Mouse (Mus musculus): ENCODE measurements around the gene Nr1d2.
A peak's percentile ranks its signal among the peaks of the same experiment; 100 is the strongest.
"Not testable (repeated sequence)": the region's sequence is repeated elsewhere in the genome, so short reads cannot be mapped to it uniquely, and the experiment has no call there.

Nr1d2 gene

DNA sequence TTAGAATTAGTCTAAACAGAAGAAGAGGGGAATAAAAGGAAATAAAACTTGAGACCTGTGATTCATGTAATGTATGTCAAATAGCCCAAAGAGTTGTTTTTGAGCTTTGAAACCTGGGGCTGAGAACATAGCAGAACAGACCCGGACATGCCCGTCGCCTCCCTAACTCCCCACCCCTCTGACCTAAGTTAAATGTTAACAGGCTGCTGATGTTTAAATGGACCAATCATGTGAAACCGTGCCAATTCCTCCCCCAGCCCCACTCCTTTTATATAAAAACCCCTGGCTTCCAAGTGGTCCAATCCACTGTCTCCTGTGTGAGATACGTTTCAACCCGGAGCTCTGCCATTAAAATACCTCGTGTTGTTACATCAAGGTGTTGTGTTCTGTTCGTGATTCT is 7.1 kb downstream of the Nr1d2 start:
- not testable (repeated sequence) for DNase-seq

DNA sequence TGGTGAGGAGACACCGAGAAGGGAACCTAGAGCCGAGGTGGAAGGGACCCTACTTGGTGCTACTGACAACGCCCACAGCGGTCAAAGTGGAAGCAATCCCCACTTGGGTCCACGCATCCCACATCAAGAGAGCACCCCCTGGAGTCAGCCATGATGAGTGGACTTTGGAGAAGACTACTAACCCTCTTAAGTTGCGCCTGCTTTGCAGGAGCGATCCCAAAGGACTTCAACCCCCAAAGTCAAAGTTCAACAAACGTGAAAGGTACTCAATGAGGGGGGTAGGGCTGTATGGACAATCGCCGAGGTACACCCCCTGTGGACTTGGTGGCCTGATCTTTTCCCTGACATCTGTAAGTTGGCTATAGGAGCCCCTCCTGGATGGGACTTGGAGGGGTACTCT is 9.2 kb downstream of the Nr1d2 start:
- not testable (repeated sequence) for DNase-seq

DNA sequence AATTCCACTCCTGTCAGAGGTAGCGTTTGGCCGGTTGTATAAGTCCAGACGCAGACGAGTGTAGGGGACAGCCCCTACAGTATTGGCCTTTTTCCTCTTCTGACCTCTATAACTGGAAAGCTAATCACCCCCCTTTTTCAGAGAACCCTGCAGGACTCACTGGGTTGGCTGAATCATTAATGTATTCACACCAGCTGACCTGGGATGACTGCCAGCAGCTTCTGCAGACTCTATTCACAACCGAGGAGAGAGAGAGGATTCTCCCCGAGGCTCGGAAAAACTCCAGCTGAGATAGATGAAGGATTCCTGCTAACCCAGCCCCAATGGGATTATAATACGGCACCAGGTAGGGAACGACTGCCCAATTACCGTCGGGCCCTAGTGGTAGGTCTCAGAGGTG is 12.7 kb downstream of the Nr1d2 start:
- DNase-seq: peak; percentile 38

DNA sequence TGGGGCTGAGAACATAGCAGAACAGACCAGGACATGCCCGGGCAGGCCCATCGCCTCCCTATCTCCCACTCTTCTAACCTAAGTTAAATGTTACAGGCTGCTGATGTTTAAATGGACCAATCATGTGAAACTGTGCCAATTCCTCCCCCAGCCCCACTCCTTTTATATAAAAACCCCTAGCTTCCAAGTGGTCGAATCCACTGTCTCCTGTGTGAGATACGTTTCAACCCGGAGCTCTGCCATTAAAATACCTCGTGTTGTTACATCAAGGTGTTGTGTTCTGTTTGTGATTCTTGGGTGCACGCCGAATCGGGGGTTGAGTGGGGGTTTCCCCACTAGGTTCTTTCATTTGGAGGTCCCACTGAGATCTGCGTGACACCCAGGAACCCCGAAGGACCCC is 13.5 kb downstream of the Nr1d2 start:
- DNase-seq: not testable (repeated sequence)

GRCm38 (mm10) chr14:18221977-18222376 is 16.9 kb downstream of the Nr1d2 start:
- no peak for DNase-seq

DNA sequence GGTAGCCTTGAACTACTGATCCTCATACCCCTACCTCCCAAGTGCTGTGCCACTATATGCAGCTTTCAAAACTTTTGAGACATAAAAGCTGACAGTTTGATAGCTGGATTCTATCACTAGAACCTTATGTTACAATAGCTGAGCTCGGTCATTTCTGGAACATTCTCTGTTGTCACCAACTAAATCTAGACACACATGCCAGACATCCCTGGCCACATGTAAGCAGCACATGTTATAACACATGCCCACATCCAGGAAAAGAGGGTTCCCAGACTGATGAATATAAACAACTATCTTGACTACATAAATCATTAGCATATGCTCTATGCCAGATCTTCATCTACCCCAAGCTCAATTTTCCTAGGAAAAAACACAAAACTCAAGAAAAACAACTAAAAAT is 21.8 kb downstream of the Nr1d2 start:
- DNase-seq: no peak

GRCm38 (mm10) chr14:18216428-18216827 is 22.5 kb downstream of the Nr1d2 start:
- no peak for DNase-seq

GRCm38 (mm10) chr14:18210795-18211194 is 28.1 kb downstream of the Nr1d2 start:
- peak; percentile 53 for DNase-seq

GRCm38 (mm10) chr14:18204315-18204714 is 34.6 kb downstream of the Nr1d2 start:
- DNase-seq: not testable (repeated sequence)

- DNase-seq: no peak
Observed at GRCm38 (mm10) chr14:18201413-18201812, 37.5 kb downstream of the Nr1d2 start.

DNA sequence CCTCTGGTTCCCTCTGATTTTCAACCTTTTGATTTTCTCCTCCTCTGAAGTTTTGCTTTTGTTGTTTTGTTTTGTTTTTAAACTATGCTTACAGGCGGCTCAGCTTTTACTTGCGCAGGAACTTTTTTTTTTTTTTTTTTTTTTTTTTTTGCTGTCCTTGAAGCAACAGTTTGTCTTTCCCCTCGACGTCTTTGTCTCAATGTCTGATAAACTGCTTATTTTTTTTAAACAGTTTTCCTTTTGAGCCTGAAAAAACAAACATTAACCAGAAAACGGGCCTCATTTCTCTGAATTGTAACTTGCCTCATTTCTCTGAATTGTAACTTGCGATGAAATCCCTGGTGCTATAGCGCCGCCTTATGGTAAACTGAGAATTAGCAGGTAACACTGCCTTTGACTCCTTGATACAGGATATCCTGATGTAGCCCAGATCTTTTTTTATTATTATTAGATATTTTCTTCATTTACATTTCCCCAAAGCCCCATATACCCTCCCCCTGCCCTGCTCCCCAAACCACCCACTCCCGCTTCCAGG is 52.0 kb downstream of the Nr1d2 start:
- DNase-seq: peak; percentile 60

DNA sequence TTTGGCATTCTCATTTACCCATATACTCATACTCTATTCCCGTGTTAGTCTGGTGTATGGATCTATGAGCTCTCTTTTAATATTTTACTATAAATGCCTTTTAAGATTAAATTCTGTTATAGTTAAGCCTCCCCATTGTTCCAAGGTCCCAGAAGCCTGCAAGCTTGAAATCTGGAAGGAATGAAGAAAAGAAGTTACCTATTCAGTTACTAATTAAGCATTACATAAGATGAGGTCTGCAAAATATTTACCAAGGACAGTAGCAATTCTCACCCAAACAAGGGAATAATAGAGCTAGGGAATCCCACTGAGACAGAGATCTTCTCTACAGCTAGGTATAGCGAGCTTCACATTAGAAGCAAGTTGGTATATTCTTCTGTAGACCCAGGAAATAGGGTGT is 61.4 kb downstream of the Nr1d2 start:
- DNase-seq: not testable (repeated sequence)

GRCm38 (mm10) chr14:18167597-18167996 is 71.3 kb downstream of the Nr1d2 start:
- DNase-seq: no peak

DNA sequence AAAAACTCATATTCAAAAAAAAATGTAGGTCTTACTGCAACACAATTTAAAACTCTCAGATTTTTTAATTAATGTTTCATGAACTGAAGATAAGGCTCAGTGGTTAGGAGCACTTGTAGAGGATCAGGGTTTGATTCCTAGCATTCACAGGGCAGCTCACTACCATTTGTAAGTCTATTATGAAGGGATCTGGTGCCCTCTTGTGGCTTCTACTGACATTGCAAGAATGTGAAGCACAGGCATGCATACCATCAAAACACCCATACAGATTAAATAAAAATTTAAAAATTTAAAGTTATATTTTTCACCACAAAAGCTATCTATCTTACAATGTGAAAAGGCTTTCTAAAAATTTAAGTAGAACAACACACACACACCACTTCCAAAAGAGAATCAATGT is 71.9 kb downstream of the Nr1d2 start:
- peak; percentile 39 for DNase-seq

Data from retina, postnatal 1 day (tissue).